Mouse (Mus musculus) liver, postnatal 0 days (tissue): ENCODE results near the gene Nfkbie.

Source experiments
- CTCF ChIP-seq: sonication (generic); IDR thresholded peaks from 2 replicates; pipeline ENCODE4 v1.5.1; 2016; ENCODE audit warnings: antibody characterized with exemption, low read depth
- EP300 ChIP-seq: IDR thresholded peaks from 2 replicates; pipeline ENCODE4 v1.6.1; 2016; ENCODE audit warnings: antibody characterized with exemption, low read depth, mild to moderate bottlenecking

GRCm38 (mm10) chr17:45517549-45518215 lies 37.8 kb upstream of the Nfkbie start:
- no peak for TF ChIP-seq CTCF
- no peak for TF ChIP-seq EP300
